Mouse (Mus musculus) kidney, adult 2 months (tissue): ENCODE measurements around the gene Cfb. TPM values are rescaled to one million over a fixed set of nuclear protein-coding genes. Genes with fewer than 3 reads are reported as not detected.
"Not testable (repeated sequence)": the region's sequence is repeated elsewhere in the genome, so short reads cannot be mapped to it uniquely, and the experiment has no call there.

ENCODE experiments used
- DNase-seq: peaks from one replicate; pipeline ENCODE4 v3.0.0; 2021
- H3K27ac ChIP-seq: fragments of 200-500 bp; 2 replicates; pipeline ENCODE4 v1.5.1; 2012; ENCODE audit warnings: low read depth, low read length, control low read depth, inconsistent platforms; ENCODE audit not compliant: insufficient read depth
- H3K27me3 ChIP-seq: fragments of 200-500 bp; replicated peaks from 2 replicates; pipeline ENCODE4 v1.6.1; 2012; ENCODE audit warnings: mild to moderate bottlenecking, moderate library complexity, low read length, inconsistent platforms; ENCODE audit not compliant: control insufficient read depth, insufficient read depth
- H3K36me3 ChIP-seq: fragments of 200-500 bp; 2 replicates; pipeline ENCODE4 v1.6.1; 2012; ENCODE audit warnings: mild to moderate bottlenecking, moderate library complexity, low read length, inconsistent platforms; ENCODE audit not compliant: control insufficient read depth, insufficient read depth
- H3K4me1 ChIP-seq: fragments of 200-500 bp; 2 replicates; pipeline ENCODE4 v1.6.1; 2011; ENCODE audit warnings: low read length; ENCODE audit not compliant: control insufficient read depth, insufficient read depth
- H3K4me3 ChIP-seq: fragments of 200-500 bp; 2 replicates; pipeline ENCODE4 v1.5.1; 2011; ENCODE audit warnings: mild to moderate bottlenecking, low read depth, low read length, control low read depth; ENCODE audit not compliant: insufficient read depth
- CTCF ChIP-seq: fragments of 200-500 bp; conservative IDR thresholded peaks from 2 replicates; pipeline ENCODE4 v1.5.1; 2011; ENCODE audit warnings: low read depth, mild to moderate bottlenecking, control low read depth, low read length, moderate library complexity, mixed read lengths; ENCODE audit not compliant: insufficient read depth, insufficient read length
- POLR2A ChIP-seq: fragments of 200-500 bp; IDR thresholded peaks from one replicate; pipeline ENCODE4 v1.6.1; 2011; ENCODE audit warnings: low read depth, low read length, control low read depth
- WGBS: fragments of 180-500 bp; shearing (Covaris S2); methylation state at CpG from one replicate; pipeline ENCODE4 v1.1.7; 2018; 5-methylcytosine and 5-hydroxymethylcytosine counted together
- polyA plus RNA-seq: library from polyadenylated mRNA; depleted of rRNA; stranded (reverse); fragments of >200 nt; gene quantifications from 2 replicates; pipeline ENCODE4 v1.2.3, GENCODE M21; 2012

Gene Cfb
- polyA plus RNA-seq, 1 experiment, result 199 TPM

DNA sequence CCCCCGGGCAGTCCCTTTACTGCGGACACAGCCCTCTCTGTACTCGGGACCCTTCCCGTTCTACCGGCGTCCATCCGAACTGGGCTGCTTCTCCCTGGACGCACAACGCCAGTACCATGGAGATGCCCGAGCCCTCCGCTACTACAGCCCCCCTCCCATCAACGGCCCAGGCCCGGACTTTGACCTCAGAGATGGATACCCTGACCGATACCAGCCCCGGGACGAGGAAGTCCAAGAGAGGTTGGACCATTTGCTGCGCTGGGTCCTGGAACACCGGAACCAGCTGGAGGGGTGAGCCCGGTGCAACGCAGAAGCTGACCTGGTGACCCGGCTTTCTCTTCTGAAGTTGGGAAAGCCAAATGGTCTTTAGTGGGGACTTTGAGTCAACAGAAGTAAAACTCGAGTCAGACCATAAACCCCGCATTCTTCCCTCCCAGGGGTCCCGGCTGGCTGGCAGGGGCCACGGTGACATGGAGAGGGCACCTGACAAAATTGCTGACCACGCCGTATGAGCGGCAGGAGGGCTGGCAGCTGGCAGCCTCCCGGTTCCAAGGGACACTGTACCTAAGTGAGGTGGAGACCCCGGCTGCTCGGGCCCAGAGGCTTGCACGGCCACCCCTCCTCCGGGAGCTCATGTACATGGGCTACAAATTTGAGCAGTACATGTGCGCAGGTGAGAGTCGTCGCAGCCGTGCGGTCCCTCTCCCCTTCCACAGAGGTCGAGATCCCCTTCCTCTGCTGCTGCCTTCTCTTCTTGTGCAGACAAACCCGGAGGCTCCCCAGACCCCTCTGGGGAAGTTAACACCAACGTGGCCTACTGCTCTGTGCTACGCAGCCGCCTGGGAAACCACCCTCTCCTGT, 24.6 kb downstream of the Cfb start:
- no peaks in the 10 kb centered on the region for H3K27me3 ChIP-seq
- H3K4me1 ChIP-seq, result peaks cover 10% of the 10 kb centered on the region
- 19% methylated on average over 43 of the region's 43 CpGs for WGBS
- DNase-seq, result peak; percentile 43
- TF ChIP-seq CTCF, result no peak
- TF ChIP-seq POLR2A, result no peak
- peak overlapping the region; percentile 73 for H3K4me3 ChIP-seq
- no peaks in the 10 kb centered on the region; the same call in 1 of the 2 replicates for H3K36me3 ChIP-seq
- H3K27ac ChIP-seq, result no peak overlapping the region; the same call in 1 of the 2 replicates

DNA sequence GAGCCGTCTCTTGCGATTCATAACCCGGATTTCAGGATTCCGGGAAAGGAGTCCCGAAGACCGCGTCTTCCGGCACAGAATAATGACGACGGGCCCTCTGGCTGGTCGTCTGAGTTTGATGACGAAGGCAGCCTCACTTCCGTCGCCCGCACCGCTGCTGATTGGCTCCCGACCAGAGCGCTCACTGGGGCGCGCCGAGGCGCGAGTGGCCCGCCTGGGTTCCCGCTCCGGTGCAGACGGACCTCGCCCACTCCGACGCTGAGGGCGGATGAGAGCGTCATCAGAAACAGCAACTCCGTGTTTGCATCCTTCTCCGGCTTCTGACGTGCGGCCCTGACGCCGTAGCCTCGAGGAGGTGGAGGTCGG, 25.5 kb downstream of the Cfb start, which contains the start of the genes Stk19 and Dxo:
Stk19 (minus strand) TSS at position 90 of the 366 bp plus-strand sequence.
Dxo (plus strand) TSS at position 164 of the 366 bp plus-strand sequence.
- WGBS, result under 1% methylated on average over 40 of the region's 40 CpGs
- Histone ChIP-seq H3K4me3 (peak within 1 kb of the TSS; percentile 73), H3K36me3 (no peaks in the 10 kb centered on the region; the same call in 1 of the 2 replicates), H3K4me1 (peaks cover 10% of the 10 kb centered on the region), H3K27ac (peak within 1 kb of the TSS; percentile 24), H3K27me3 (no peaks in the 10 kb centered on the region)
- peak; percentile 98 for DNase-seq
- no peak for TF ChIP-seq CTCF
- TF ChIP-seq POLR2A, result peak; percentile 71

DNA sequence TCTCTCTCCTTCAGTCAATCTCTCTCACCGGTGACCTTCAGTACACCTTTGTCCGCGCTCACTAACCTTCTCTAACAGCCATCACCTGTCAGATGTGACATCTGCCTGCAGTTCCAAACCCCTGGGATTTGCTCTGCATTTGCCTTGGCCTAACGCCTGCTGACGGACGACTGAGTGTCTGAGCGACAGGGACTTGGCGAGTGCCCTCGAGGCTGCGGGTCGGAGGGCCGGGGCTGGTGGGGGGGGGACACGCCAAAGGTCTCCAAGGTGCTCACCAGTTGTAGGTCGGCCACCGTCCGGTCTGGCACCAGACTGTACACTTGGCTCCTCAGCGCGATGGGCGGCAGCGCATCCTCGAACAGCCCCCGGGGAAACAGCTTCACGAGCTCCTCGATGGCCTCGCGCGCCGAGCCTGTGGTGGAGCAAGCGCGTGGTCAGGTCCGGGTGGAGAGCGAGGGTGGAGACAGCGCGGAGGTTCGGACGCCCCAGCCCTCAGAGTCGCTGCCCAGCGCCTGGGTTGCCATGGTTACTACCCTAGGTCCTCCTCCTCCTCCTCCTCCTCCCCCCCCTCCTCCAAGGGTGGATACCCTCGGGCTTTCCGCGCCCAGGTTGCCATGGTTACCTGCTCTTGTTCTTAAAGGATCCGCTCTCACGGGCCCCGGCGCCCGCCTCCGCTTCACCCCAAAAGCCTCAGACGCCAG, 26.0 kb downstream of the Cfb start:
- H3K36me3 ChIP-seq, result no peaks in the 10 kb centered on the region; the same call in 1 of the 2 replicates
- TF ChIP-seq POLR2A (no peak), CTCF (no peak)
- no peaks in the 10 kb centered on the region for H3K27me3 ChIP-seq
- 0 out of 2 replicates have a peak overlapping the region, but pooled peaks have one; percentile 19 for H3K27ac ChIP-seq
- peak overlapping the region; percentile 73 for H3K4me3 ChIP-seq
- no peak for DNase-seq
- peaks cover 10% of the 10 kb centered on the region for H3K4me1 ChIP-seq
- 3% methylated on average over 48 of the region's 48 CpGs for WGBS

DNA sequence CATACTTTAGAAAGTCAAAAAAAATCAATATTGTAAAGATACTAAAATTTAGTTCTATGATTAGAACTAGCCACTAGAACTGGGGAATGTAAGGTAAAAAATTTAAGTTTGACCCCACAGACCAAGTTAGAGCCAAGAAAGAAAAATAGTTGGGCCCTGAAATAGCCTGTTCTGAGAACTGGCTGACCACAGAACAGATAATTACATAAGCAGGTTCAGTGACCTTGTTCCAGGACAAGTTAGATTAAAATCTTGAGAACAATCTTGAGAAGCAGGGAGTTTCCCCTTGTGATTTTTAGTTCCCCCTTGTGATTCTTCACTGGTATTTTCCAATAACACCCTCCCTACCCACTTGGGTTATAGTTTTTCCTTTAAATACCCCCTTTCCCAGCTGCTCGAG, 31.5 kb downstream of the Cfb start:
- peak; percentile 53 for DNase-seq
- peaks cover 14% of the 10 kb centered on the region for H3K36me3 ChIP-seq
- H3K27ac ChIP-seq, H3K27me3 ChIP-seq, H3K4me3 ChIP-seq, H3K4me1 ChIP-seq: not testable (repeated sequence)
- WGBS, result 89% methylated on average over 1 of the region's 1 CpGs

DNA sequence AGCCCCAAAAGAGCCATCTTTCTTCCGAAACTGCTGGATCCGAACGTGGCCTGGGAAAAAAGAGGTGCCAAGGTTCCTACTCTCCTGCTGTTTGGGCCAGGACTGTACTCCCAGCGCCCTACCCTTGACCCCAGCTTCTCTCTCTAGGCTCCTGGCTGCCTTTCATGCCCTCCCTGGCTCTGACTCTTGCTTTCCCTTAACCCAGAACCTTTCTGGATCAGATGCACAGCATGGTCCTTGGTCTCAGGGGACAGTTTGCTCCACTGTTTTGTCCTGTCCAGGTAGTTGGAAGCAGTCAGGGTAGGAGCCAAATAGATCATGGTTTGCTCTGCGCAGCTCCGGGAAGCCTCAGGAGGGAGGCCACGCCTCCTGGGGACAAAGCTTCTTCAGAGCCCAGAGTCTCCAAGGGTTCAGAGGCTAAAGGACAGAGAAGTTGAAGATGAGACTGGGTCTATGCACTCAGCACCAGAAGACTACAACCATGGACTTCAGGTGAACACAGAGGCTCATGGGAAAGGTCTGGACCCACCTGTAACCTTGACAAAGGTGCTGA, 47.4 kb downstream of the Cfb start:
- DNase-seq, result peak; percentile 50
- 71% methylated on average over 7 of the region's 7 CpGs for WGBS
- Histone ChIP-seq H3K27me3 (no peaks in the 10 kb centered on the region), H3K4me1 (no peaks in the 10 kb centered on the region), H3K36me3 (no peaks in the 10 kb centered on the region), H3K27ac (no peak overlapping the region), H3K4me3 (no peak overlapping the region)
- TF ChIP-seq POLR2A, result no peak
- no peak for TF ChIP-seq CTCF

DNA sequence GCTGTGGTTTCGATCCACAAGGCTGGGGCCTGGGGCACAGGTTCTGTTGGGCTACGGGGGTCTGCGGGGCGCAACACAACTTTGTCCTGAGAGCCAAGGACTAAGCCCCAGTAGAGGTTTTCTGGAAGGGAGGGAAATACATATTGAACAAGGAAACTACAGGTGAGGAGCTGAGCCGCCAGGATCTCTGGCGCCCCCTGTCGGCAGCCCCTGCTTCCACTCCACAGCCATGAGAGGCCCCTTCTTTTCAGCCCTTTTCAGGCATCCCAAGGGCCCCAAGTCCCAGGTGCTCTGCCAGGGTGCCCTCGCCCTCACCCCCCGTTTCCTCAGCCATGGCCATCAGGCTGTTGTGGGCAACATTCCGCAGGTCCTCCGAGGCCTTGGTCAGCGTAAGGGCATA, 48.6 kb downstream of the Cfb start:
- not testable (repeated sequence) for H3K36me3 ChIP-seq, H3K4me1 ChIP-seq, H3K27me3 ChIP-seq, H3K27ac ChIP-seq, H3K4me3 ChIP-seq
- 64% methylated on average over 12 of the region's 12 CpGs for WGBS
- peak; percentile 61 for TF ChIP-seq CTCF
- peak; percentile 26 for DNase-seq

DNA sequence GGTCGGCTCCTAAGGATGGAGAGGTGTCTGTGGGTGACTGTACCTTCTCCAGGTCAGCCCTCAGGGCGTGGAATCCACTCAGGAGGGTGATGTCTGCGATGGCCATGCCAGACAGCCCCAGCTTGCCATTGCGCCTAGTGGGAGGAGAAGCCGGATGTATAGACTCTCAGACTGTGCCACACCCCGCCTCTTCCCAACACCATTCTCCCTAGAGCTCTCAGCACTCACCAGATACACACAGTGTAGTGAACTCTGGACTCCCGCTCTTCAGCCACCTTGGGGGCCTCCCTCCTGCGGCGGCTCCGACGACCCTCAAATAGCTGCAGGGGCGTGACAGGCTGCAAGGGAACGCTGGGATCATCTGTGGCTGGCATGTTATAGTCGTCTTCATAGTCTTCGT, 51.0 kb downstream of the Cfb start:
- H3K27ac ChIP-seq, result no peak overlapping the region
- WGBS, result 57% methylated on average over 15 of the region's 15 CpGs
- TF ChIP-seq CTCF, result no peak
- no peak for TF ChIP-seq POLR2A
- H3K27me3 ChIP-seq, result no peaks in the 10 kb centered on the region
- DNase-seq, result no peak
- H3K4me1 ChIP-seq, result no peaks in the 10 kb centered on the region
- H3K4me3 ChIP-seq, result no peak overlapping the region
- no peaks in the 10 kb centered on the region for H3K36me3 ChIP-seq

DNA sequence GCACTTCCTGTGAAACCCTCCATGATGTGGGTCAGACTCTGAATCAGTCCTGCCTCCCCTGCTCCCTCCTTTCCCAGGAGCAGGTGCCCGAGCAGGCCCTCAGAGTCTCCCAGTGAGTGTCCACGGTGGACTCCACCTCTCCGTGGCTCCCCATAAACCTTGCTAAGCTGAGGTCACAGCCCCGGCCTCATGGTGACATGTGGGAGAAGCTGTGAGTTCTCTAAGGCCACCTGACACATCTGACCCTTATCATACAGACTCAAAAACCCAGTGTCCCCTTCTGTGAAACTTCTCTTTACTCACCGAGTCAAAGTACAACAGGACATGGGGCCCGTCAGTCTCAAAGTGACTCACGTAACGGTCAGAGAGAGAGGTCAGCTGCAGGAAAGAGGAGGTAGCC, 51.5 kb downstream of the Cfb start:
- not testable (repeated sequence) for DNase-seq, H3K27ac ChIP-seq, H3K4me1 ChIP-seq, H3K4me3 ChIP-seq, H3K27me3 ChIP-seq, H3K36me3 ChIP-seq
- WGBS, result 70% methylated on average over 8 of the region's 8 CpGs

DNA sequence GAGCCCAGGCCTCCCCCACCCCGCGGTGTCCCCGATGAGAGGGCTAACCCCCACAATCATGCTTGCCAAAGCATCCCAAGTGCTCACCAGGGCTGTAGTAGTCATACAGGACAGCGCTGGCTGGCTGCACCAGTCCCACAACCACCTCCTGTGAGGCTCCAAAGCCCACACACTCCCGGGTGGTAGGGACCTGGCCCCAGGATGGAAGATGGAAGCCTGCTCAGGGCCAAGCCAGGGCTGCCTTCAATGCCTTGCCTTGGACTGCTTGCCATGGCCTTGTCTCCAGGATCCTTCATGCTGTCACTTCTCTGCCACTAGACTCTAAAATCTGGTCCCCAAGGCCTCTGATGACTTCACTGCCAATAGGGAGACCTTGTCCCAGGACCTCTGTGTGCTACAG, 51.9 kb downstream of the Cfb start:
- not testable (repeated sequence) for H3K4me1 ChIP-seq, H3K36me3 ChIP-seq, H3K27ac ChIP-seq, H3K27me3 ChIP-seq, H3K4me3 ChIP-seq, DNase-seq
- 78% methylated on average over 5 of the region's 5 CpGs for WGBS
